Mouse (Mus musculus): ENCODE data around the gene Gm44503. TPM values are rescaled to one million over a fixed set of nuclear protein-coding genes. Genes with fewer than 3 reads are reported as not detected.

Gene Gm44503
- polyA plus RNA-seq, 1 experiment from 2014 or later, result not detected

GRCm38 (mm10) chr9:73006175-73006574 is 47.5 kb downstream of the Gm44503 start:
- 98% methylated on average over 3 of the region's 3 CpGs for WGBS
- Histone ChIP-seq H3K4me2 (ENCODE audit: low read length) (no peak overlapping the region), H3K27ac (no peak overlapping the region), H3K9ac (ENCODE audit: low read depth, low read length) (no peak overlapping the region), H3K9me3 (replicated peaks; ENCODE audit: low read length) (no peaks in the 10 kb centered on the region), H3K4me1 (replicated peaks; ENCODE audit: insufficient read depth, low read length) (no peaks in the 10 kb centered on the region), H3K4me3 (replicated peaks; ENCODE audit: low read depth, low read length) (no peak overlapping the region), H3K27me3 (ENCODE audit: insufficient read depth, low read length) (no peaks in the 10 kb centered on the region), H3K36me3 (ENCODE audit: insufficient read depth, low read length) (peaks cover 35% of the 10 kb centered on the region; the same call in 1 of the 2 replicates)
- DNase-seq (ENCODE audit: low spot score), result no peak
- TF ChIP-seq CTCF (IDR thresholded peaks at IDR 0.05; ENCODE audit: low read depth), result peak; percentile 41; the same call in 1 of the 2 replicates
- no peak for ATAC-seq (replicated peaks; ENCODE audit: low FRiP score, low read depth)

- Histone ChIP-seq H3K4me3 (replicated peaks; ENCODE audit: low read depth, low read length) (no peak overlapping the region), H3K36me3 (ENCODE audit: insufficient read depth, low read length) (peaks cover 40% of the 10 kb centered on the region; the same call in 1 of the 2 replicates), H3K4me1 (replicated peaks; ENCODE audit: insufficient read depth, low read length) (no peaks in the 10 kb centered on the region), H3K9me3 (replicated peaks; ENCODE audit: low read length) (no peaks in the 10 kb centered on the region), H3K27ac (no peak overlapping the region), H3K4me2 (ENCODE audit: low read length) (no peak overlapping the region), H3K27me3 (ENCODE audit: insufficient read depth, low read length) (no peaks in the 10 kb centered on the region), H3K9ac (ENCODE audit: low read depth, low read length) (no peak overlapping the region)
- DNase-seq (ENCODE audit: low spot score) (no peak), ATAC-seq (replicated peaks; ENCODE audit: low FRiP score, low read depth) (no peak)
- WGBS, result 44% methylated on average over 3 of the region's 3 CpGs
- no peak for TF ChIP-seq CTCF (IDR thresholded peaks at IDR 0.05; ENCODE audit: low read depth)
These were observed 49.7 kb downstream of the Gm44503 start for GRCm38 (mm10) chr9:73008384-73008783.

DNA sequence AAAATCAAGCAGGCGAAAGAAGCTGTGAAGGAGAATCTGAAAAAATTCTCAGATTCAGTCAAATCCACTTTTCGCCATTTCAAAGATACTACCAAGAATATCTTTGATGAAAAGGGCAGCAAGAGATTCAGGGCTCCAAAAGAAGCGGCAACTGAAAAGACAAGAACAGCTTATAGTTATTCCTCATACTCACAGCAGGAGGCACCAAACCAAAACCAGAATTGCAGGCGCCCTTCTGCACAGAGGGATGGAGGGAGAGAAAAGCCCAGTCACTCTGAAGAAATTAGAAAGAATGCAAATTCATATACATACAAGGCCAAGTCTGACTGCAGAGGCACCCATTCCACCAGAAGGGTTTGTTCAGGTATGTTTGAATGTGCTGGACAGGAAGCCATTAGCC is 54.0 kb downstream of the Gm44503 start:
- Histone ChIP-seq H3K27ac (no peak overlapping the region), H3K4me1 (replicated peaks; ENCODE audit: insufficient read depth, low read length) (no peaks in the 10 kb centered on the region), H3K9ac (ENCODE audit: low read depth, low read length) (no peak overlapping the region), H3K9me3 (replicated peaks; ENCODE audit: low read length) (no peaks in the 10 kb centered on the region), H3K4me2 (ENCODE audit: low read length) (no peak overlapping the region), H3K4me3 (replicated peaks; ENCODE audit: low read depth, low read length) (no peak overlapping the region), H3K27me3 (ENCODE audit: insufficient read depth, low read length) (no peaks in the 10 kb centered on the region), H3K36me3 (ENCODE audit: insufficient read depth, low read length) (peaks cover 45% of the 10 kb centered on the region)
- no peak; the same call in 1 of the 2 replicates for TF ChIP-seq CTCF (IDR thresholded peaks at IDR 0.05; ENCODE audit: low read depth)
- 92% methylated on average over 4 of the region's 4 CpGs for WGBS
- no peak for ATAC-seq (replicated peaks; ENCODE audit: low FRiP score, low read depth)
- DNase-seq (ENCODE audit: low spot score), result peak; percentile 15

DNA sequence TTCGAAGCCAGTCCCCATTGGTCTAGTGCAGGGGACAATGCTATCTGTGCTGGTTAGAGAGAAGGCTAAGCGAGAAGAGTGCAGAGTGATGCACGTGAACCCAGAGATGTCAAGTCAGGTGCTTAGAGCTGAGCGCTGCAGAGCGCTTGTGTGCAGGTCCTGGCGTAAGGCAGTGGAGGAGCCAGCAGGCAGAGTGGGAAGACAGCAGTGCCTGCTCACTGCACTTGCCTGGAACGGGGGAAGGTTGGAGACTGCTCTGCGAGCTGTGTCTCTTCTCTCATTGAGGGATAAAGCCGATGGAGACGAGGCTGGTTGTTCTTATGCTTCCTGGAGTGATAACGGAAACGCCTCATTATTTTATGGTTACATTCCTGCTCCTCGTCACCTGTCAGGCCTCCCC is 56.1 kb downstream of the Gm44503 start:
- H3K4me1 ChIP-seq (replicated peaks; ENCODE audit: insufficient read depth, low read length), result no peaks in the 10 kb centered on the region
- H3K9ac ChIP-seq (ENCODE audit: low read depth, low read length), result no peak overlapping the region
- no peaks in the 10 kb centered on the region for H3K27me3 ChIP-seq (ENCODE audit: insufficient read depth, low read length)
- no peak overlapping the region for H3K4me2 ChIP-seq (ENCODE audit: low read length)
- no peak for TF ChIP-seq CTCF (IDR thresholded peaks at IDR 0.05; ENCODE audit: low read depth)
- H3K36me3 ChIP-seq (ENCODE audit: insufficient read depth, low read length), result peaks cover 38% of the 10 kb centered on the region
- WGBS, result 74% methylated on average over 13 of the region's 13 CpGs
- H3K4me3 ChIP-seq (replicated peaks; ENCODE audit: low read depth, low read length), result no peak overlapping the region
- H3K9me3 ChIP-seq (replicated peaks; ENCODE audit: low read length), result no peaks in the 10 kb centered on the region
- DNase-seq (ENCODE audit: low spot score), result no peak
- no peak for ATAC-seq (replicated peaks; ENCODE audit: low FRiP score, low read depth)
- H3K27ac ChIP-seq, result no peak overlapping the region

DNA sequence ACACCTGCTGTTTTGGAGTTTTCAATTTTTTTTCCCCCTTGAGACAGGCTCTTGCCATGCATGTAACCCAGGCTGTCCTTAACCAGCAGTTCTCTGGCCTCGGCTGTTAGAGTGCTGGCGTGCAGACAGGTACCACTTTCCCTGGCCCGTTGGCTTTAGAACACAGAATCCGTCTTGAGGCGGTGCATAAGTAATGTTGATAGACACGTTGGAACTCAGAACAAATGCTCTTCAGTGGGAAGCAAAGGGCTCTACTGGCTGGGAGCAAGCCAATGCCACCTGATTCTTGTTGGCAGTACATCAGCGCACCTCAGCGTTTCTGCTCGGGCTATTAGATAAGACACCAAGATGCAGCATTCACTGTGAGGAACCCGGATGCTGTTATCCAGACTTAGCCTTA is 61.2 kb downstream of the Gm44503 start:
- Histone ChIP-seq H3K4me3 (replicated peaks; ENCODE audit: low read depth, low read length) (no peak overlapping the region), H3K27ac (no peak overlapping the region), H3K4me1 (replicated peaks; ENCODE audit: insufficient read depth, low read length) (no peaks in the 10 kb centered on the region), H3K4me2 (ENCODE audit: low read length) (no peak overlapping the region), H3K9me3 (replicated peaks; ENCODE audit: low read length) (no peaks in the 10 kb centered on the region), H3K27me3 (ENCODE audit: insufficient read depth, low read length) (no peaks in the 10 kb centered on the region), H3K36me3 (ENCODE audit: insufficient read depth, low read length) (peaks cover 11% of the 10 kb centered on the region), H3K9ac (ENCODE audit: low read depth, low read length) (no peak overlapping the region)
- ATAC-seq (replicated peaks; ENCODE audit: low FRiP score, low read depth), result no peak
- no peak for TF ChIP-seq CTCF (IDR thresholded peaks at IDR 0.05; ENCODE audit: low read depth)
- WGBS, result 95% methylated on average over 10 of the region's 10 CpGs
- DNase-seq (ENCODE audit: low spot score), result no peak

- Histone ChIP-seq H3K36me3 (ENCODE audit: insufficient read depth, low read length) (peaks cover 11% of the 10 kb centered on the region), H3K9me3 (replicated peaks; ENCODE audit: low read length) (no peaks in the 10 kb centered on the region), H3K27ac (no peak overlapping the region), H3K9ac (ENCODE audit: low read depth, low read length) (no peak overlapping the region), H3K4me2 (ENCODE audit: low read length) (no peak overlapping the region), H3K27me3 (ENCODE audit: insufficient read depth, low read length) (no peaks in the 10 kb centered on the region), H3K4me3 (replicated peaks; ENCODE audit: low read depth, low read length) (no peak overlapping the region), H3K4me1 (replicated peaks; ENCODE audit: insufficient read depth, low read length) (no peaks in the 10 kb centered on the region)
- DNase-seq (ENCODE audit: low spot score) (no peak), ATAC-seq (replicated peaks; ENCODE audit: low FRiP score, low read depth) (no peak)
- 92% methylated on average over 5 of the region's 5 CpGs for WGBS
- TF ChIP-seq CTCF (IDR thresholded peaks at IDR 0.05; ENCODE audit: low read depth), result no peak
These were observed 62.0 kb downstream of the Gm44503 start for GRCm38 (mm10) chr9:73020566-73021097.

Data from kidney, postnatal 0 days (tissue).